In genomic region chr2:29237623-29238022, GRCm38 (mm10) we compare ENCODE assay signal across 8 mouse cellular contexts. TPM values are rescaled to one million over a fixed set of nuclear protein-coding genes. Genes with fewer than 3 reads are reported as not detected.
DNase-seq lines count a peak whose midpoint lies in the region; ATAC-seq and TF ChIP-seq lines count a peak whose summit lies in the region.

No protein-coding gene starts in this region.

- intact Hi-C loops in left cerebral cortex, postnatal 4 days (cut with DNase I) = no loop called here

- no peak for ATAC-seq in midbrain, postnatal 0 days (ENCODE audit: low FRiP score)
- ATAC-seq in midbrain, embryonic 16.5 days = no peak
- ATAC-seq in activated CD4-positive, CD25-positive, alpha-beta regulatory T cell, adult 4 months = no peak

- no peaks in the 10 kb centered on the region for H3K27me3 ChIP-seq in midbrain, postnatal 0 days (ENCODE audit: insufficient read depth, low read length)
- no peaks in the 10 kb centered on the region for H3K27me3 ChIP-seq in midbrain, embryonic 16.5 days (ENCODE audit: control insufficient read depth, insufficient read depth, low read depth, low read length)

- peak; percentile 71 for TF ChIP-seq CTCF in midbrain, postnatal 0 days (IDR thresholded peaks at IDR 0.05)

- no peak for DNase-seq in midbrain, postnatal 0 days (ENCODE audit: low spot score)
- peak; percentile 86 for DNase-seq in ZHBTc4 (ENCODE audit: low read depth, low spot score)
- DNase-seq in cerebellum, postnatal 10 days = peak; percentile 88 to 91
- peak; percentile 56 to 67 for DNase-seq in heart, adult 9 months (ENCODE audit: low spot score in 2 of 2)
- peak; percentile 80 for DNase-seq in left cerebral cortex, postnatal 4 days
- peak; percentile 73 for DNase-seq in retina, embryonic 14.5 days (ENCODE audit: low spot score)

- WGBS in midbrain, postnatal 0 days = 26% methylated on average over 4 of the region's 4 CpGs
- 24% methylated on average over 4 of the region's 4 CpGs for WGBS in midbrain, embryonic 16.5 days

- H3K36me3 ChIP-seq in midbrain, postnatal 0 days (ENCODE audit: insufficient read depth, low read length) = no peaks in the 10 kb centered on the region
- H3K36me3 ChIP-seq in midbrain, embryonic 16.5 days (ENCODE audit: control insufficient read depth, insufficient read depth, low read length) = no peaks in the 10 kb centered on the region

- H3K4me1 ChIP-seq in midbrain, postnatal 0 days (ENCODE audit: insufficient read depth, low read length) = no peaks in the 10 kb centered on the region
- H3K4me1 ChIP-seq in midbrain, embryonic 16.5 days (ENCODE audit: control insufficient read depth, insufficient read depth, low read length) = 0 out of 2 replicates have a peak, but pooled peaks cover 2% of the 10 kb centered on the region

- H3K4me2 ChIP-seq in midbrain, postnatal 0 days (ENCODE audit: low read depth, low read length, poor library complexity, severe bottlenecking) = no peak overlapping the region
- H3K4me2 ChIP-seq in midbrain, embryonic 16.5 days (ENCODE audit: low read length) = no peak overlapping the region

- no peak overlapping the region for H3K27ac ChIP-seq in midbrain, postnatal 0 days (ENCODE audit: low read depth, low read length)
- no peak overlapping the region for H3K27ac ChIP-seq in midbrain, embryonic 16.5 days (ENCODE audit: low read length)

- H3K4me3 ChIP-seq in midbrain, postnatal 0 days (ENCODE audit: low read depth, low read length) = no peak overlapping the region
- no peak overlapping the region for H3K4me3 ChIP-seq in midbrain, embryonic 16.5 days (ENCODE audit: low read depth, low read length)

- H3K9ac ChIP-seq in midbrain, postnatal 0 days (replicated peaks; ENCODE audit: low read length, poor library complexity, severe bottlenecking) = no peak overlapping the region
- no peak overlapping the region for H3K9ac ChIP-seq in midbrain, embryonic 16.5 days (ENCODE audit: low read depth, low read length)

- H3K9me3 ChIP-seq in midbrain, postnatal 0 days (ENCODE audit: low read length) = no peaks in the 10 kb centered on the region
- H3K9me3 ChIP-seq in midbrain, embryonic 16.5 days (replicated peaks; ENCODE audit: control insufficient read depth, low read length, poor library complexity, severe bottlenecking) = no peaks in the 10 kb centered on the region

RNA-seq across cellular contexts. Expression of gene Ntng2, which starts 15.2 kb away (rescaled TPM):
- total RNA-seq in midbrain, postnatal 0 days (2014; rRNA removed) = 52.4 and 52.6 TPM in 2 replicates
- 7.9 and 8.7 TPM in 2 replicates for polyA plus RNA-seq in midbrain, postnatal 0 days (2015; fragmentation: Nextera tagmentation; extraction: Ambion mirVana)
- polyA plus RNA-seq in midbrain, embryonic 16.5 days (2015; fragmentation: Nextera tagmentation; extraction: Ambion mirVana) = 10.6 and 11.0 TPM in 2 replicates
- 100 to 1,000 TPM; 140 to 149 TPM for total RNA-seq in left cerebral cortex, postnatal 4 days (2021)
- polyA plus RNA-seq in activated CD4-positive, CD25-positive, alpha-beta regulatory T cell, adult 4 months (2017; shearing (Covaris generic)) = 1 to 10 TPM; 3.8 to 5.7 TPM
